8 mouse cellular contexts compared by ENCODE assay signal in the genomic region with DNA sequence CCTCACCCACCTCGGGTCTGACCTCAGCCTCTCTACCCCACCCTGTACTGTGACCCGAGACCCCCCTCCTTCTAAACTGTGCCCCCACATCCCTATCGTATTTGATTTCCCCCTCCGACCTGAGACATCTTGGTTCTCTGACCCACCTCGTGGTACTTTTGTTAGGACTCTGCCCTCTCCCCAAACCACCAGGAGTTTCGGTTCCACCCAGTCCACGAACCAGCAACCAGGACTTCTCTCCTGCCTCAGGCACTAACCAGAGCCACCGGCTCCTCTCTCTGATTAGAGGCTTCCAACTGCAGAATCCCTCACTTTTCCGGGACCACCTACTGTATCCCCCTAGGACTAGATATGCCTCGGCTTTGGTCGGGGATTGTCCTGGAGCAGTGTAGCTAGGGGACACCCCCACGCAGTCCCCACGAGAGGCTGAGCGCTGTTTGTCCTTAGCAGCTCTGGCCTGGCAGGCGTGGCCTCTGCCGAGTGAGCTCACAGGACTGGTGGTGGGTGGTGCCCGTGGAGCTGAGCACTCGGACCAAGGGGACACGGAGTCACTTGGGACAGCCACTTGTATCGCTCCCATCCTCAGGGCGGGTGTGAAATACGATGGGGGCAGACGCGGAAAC. TPM values are rescaled to one million over a fixed set of nuclear protein-coding genes. Genes with fewer than 3 reads are reported as not detected.
DNase-seq lines count a peak whose midpoint lies in the region; ATAC-seq lines count a peak whose summit lies in the region.

No protein-coding gene starts in this region.

- ATAC-seq in forebrain, embryonic 14.5 days, result no peak
- peak; percentile 29 for ATAC-seq in kidney, embryonic 16.5 days (ENCODE audit: low FRiP score, low TSS enrichment)
- no peak; the same call in 1 of the 2 replicates for ATAC-seq in midbrain, embryonic 14.5 days (ENCODE audit: low FRiP score, low TSS enrichment)

- H3K4me1 ChIP-seq in forebrain, embryonic 14.5 days (ENCODE audit: control insufficient read depth, insufficient read depth, low read length), result peaks cover 2% of the 10 kb centered on the region
- H3K4me1 ChIP-seq in kidney, embryonic 16.5 days (ENCODE audit: insufficient read depth, low read length), result peaks cover 29% of the 10 kb centered on the region
- H3K4me1 ChIP-seq in midbrain, embryonic 14.5 days (ENCODE audit: control insufficient read depth, insufficient read depth, low read length), result peaks cover 21% of the 10 kb centered on the region; the same call in 1 of the 2 replicates

- intact Hi-C loops in gastrocnemius, postnatal 14 days (cut with DNase I; ENCODE audit: low total_unique reads), result no loop called here

- H3K4me3 ChIP-seq in forebrain, embryonic 14.5 days (ENCODE audit: low read depth, low read length), result peak overlapping the region; percentile 16; the same call in 1 of the 2 replicates
- H3K4me3 ChIP-seq in kidney, embryonic 16.5 days (ENCODE audit: low read length), result peak overlapping the region; percentile 41
- peak overlapping the region; percentile 22 for H3K4me3 ChIP-seq in midbrain, embryonic 14.5 days (replicated peaks; ENCODE audit: low read depth, low read length)

- peaks cover 74% of the 10 kb centered on the region for H3K27me3 ChIP-seq in forebrain, embryonic 14.5 days (replicated peaks; ENCODE audit: control insufficient read depth, insufficient read depth, low read length)
- H3K27me3 ChIP-seq in kidney, embryonic 16.5 days (ENCODE audit: insufficient read depth, low read length), result peaks cover 76% of the 10 kb centered on the region
- peaks cover 75% of the 10 kb centered on the region for H3K27me3 ChIP-seq in midbrain, embryonic 14.5 days (ENCODE audit: control insufficient read depth, insufficient read depth, low read length)

- H3K36me3 ChIP-seq in forebrain, embryonic 14.5 days (ENCODE audit: control insufficient read depth, insufficient read depth, low read length), result 0 out of 2 replicates have a peak, but pooled peaks cover 4% of the 10 kb centered on the region
- H3K36me3 ChIP-seq in kidney, embryonic 16.5 days (ENCODE audit: insufficient read depth, low read length), result no peaks in the 10 kb centered on the region
- peaks cover 7% of the 10 kb centered on the region; the same call in 1 of the 2 replicates for H3K36me3 ChIP-seq in midbrain, embryonic 14.5 days (ENCODE audit: control insufficient read depth, insufficient read depth, low read length)

- H3K4me2 ChIP-seq in forebrain, embryonic 14.5 days (ENCODE audit: low read length), result peak overlapping the region; percentile 39
- H3K4me2 ChIP-seq in kidney, embryonic 16.5 days (replicated peaks; ENCODE audit: low read depth, low read length), result peak overlapping the region; percentile 49
- peak overlapping the region; percentile 40 for H3K4me2 ChIP-seq in midbrain, embryonic 14.5 days (ENCODE audit: low read length)

- 5% methylated on average over 24 of the region's 24 CpGs for WGBS in forebrain, embryonic 14.5 days
- WGBS in kidney, embryonic 16.5 days, result 3% methylated on average over 24 of the region's 24 CpGs
- 5% methylated on average over 24 of the region's 24 CpGs for WGBS in midbrain, embryonic 14.5 days

- no peaks in the 10 kb centered on the region for H3K9me3 ChIP-seq in forebrain, embryonic 14.5 days (replicated peaks; ENCODE audit: control insufficient read depth, low read length)
- H3K9me3 ChIP-seq in kidney, embryonic 16.5 days (ENCODE audit: low read length), result no peaks in the 10 kb centered on the region
- H3K9me3 ChIP-seq in midbrain, embryonic 14.5 days (ENCODE audit: control insufficient read depth, low read length), result no peaks in the 10 kb centered on the region

- H3K27ac ChIP-seq in forebrain, embryonic 14.5 days (ENCODE audit: low read depth, low read length), result no peak overlapping the region
- no peak overlapping the region for H3K27ac ChIP-seq in kidney, embryonic 16.5 days (ENCODE audit: low read length)
- H3K27ac ChIP-seq in midbrain, embryonic 14.5 days (replicated peaks; ENCODE audit: low read depth, low read length), result no peak overlapping the region

- peak overlapping the region; percentile 21; the same call in 1 of the 2 replicates for H3K9ac ChIP-seq in forebrain, embryonic 14.5 days (ENCODE audit: low read length)
- H3K9ac ChIP-seq in kidney, embryonic 16.5 days (replicated peaks; ENCODE audit: low read length), result peak overlapping the region; percentile 22; the same call in 1 of the 2 replicates
- 0 out of 2 replicates have a peak overlapping the region, but pooled peaks have one; percentile 3 for H3K9ac ChIP-seq in midbrain, embryonic 14.5 days (replicated peaks; ENCODE audit: low read length)

- peak; percentile 45 for DNase-seq in gastrocnemius, postnatal 14 days
- DNase-seq in gastrocnemius, postnatal 10 days, result no peak
- no peak for DNase-seq in forebrain, embryonic 14.5 days (ENCODE audit: low spot score)
- no peak for DNase-seq in midbrain, embryonic 14.5 days
- DNase-seq in left cerebral cortex, adult 9 months (ENCODE audit: low spot score in 2 of 2), result no peak
- no peak for DNase-seq in right cerebral cortex, postnatal 10 days (ENCODE audit: low spot score in 2 of 2)
- DNase-seq in gastrocnemius, adult 8-10 months (ENCODE audit: low spot score in 2 of 2), result no peak

RNA-seq across cellular contexts. Expression of a gene that starts 0.9 kb away (rescaled TPM):
- total RNA-seq in gastrocnemius, postnatal 14 days (2021), result 10 to 100 TPM; 26.6 to 27.8 TPM
- 10 to 100 TPM; 25.3 to 28.4 TPM for total RNA-seq in gastrocnemius, postnatal 10 days (2021)
- 2.0 and 2.6 TPM in 2 replicates for polyA plus RNA-seq in forebrain, embryonic 14.5 days (2014; fragmentation: Nextera tagmentation; extraction: Ambion mirVana)
- polyA plus RNA-seq in kidney, embryonic 16.5 days (2015; fragmentation: Nextera tagmentation; extraction: Ambion mirVana), result 0.94 and 0.99 TPM in 2 replicates
- polyA plus RNA-seq in midbrain, embryonic 14.5 days (2014; fragmentation: Nextera tagmentation; extraction: Ambion mirVana), result 3.1 and 4.6 TPM in 2 replicates
- total RNA-seq in gastrocnemius, adult 8-10 months (2022), result 1 to 10 TPM; 1.2 to 6.0 (median 2.1) TPM

RNA-seq across cellular contexts. Expression of a gene that starts 13.6 kb away (rescaled TPM):
- under 1 TPM in 1 of 2 experiments, not detected in 1; 0.31 TPM for total RNA-seq in gastrocnemius, postnatal 14 days (2021)
- under 1 TPM in 1 of 2 experiments, not detected in 1; 0.38 TPM for total RNA-seq in gastrocnemius, postnatal 10 days (2021)
- 2.5 and 3.1 TPM in 2 replicates for polyA plus RNA-seq in forebrain, embryonic 14.5 days (2014; fragmentation: Nextera tagmentation; extraction: Ambion mirVana)
- polyA plus RNA-seq in kidney, embryonic 16.5 days (2015; fragmentation: Nextera tagmentation; extraction: Ambion mirVana), result 3.8 and 3.9 TPM in 2 replicates
- 5.1 TPM in 2 replicates for polyA plus RNA-seq in midbrain, embryonic 14.5 days (2014; fragmentation: Nextera tagmentation; extraction: Ambion mirVana)
- total RNA-seq in gastrocnemius, adult 8-10 months (2022), result not detected

RNA-seq across cellular contexts. Expression of a gene that starts 14.0 kb away (rescaled TPM):
- 100 to 1,000 TPM; 265 to 294 TPM for total RNA-seq in gastrocnemius, postnatal 14 days (2021)
- total RNA-seq in gastrocnemius, postnatal 10 days (2021), result 100 to 1,000 TPM; 236 to 268 TPM
- polyA plus RNA-seq in forebrain, embryonic 14.5 days (2014; fragmentation: Nextera tagmentation; extraction: Ambion mirVana), result 180 and 216 TPM in 2 replicates
- polyA plus RNA-seq in kidney, embryonic 16.5 days (2015; fragmentation: Nextera tagmentation; extraction: Ambion mirVana), result 197 and 199 TPM in 2 replicates
- polyA plus RNA-seq in midbrain, embryonic 14.5 days (2014; fragmentation: Nextera tagmentation; extraction: Ambion mirVana), result 170 and 211 TPM in 2 replicates
- 100 to 1,000 TPM; 248 to 328 (median 285) TPM for total RNA-seq in gastrocnemius, adult 8-10 months (2022)

RNA-seq across cellular contexts. Expression of a gene that starts 14.2 kb away (rescaled TPM):
- 10 to 100 TPM in 1 of 2 experiments, 1 to 10 TPM in 1; 7.8 to 10.2 TPM for total RNA-seq in gastrocnemius, postnatal 14 days (2021)
- 1 to 10 TPM; 9.0 to 9.5 TPM for total RNA-seq in gastrocnemius, postnatal 10 days (2021)
- polyA plus RNA-seq in forebrain, embryonic 14.5 days (2014; fragmentation: Nextera tagmentation; extraction: Ambion mirVana), result 9.9 and 10.0 TPM in 2 replicates
- 3.1 and 5.0 TPM in 2 replicates for polyA plus RNA-seq in kidney, embryonic 16.5 days (2015; fragmentation: Nextera tagmentation; extraction: Ambion mirVana)
- polyA plus RNA-seq in midbrain, embryonic 14.5 days (2014; fragmentation: Nextera tagmentation; extraction: Ambion mirVana), result 8.4 and 11.9 TPM in 2 replicates
- total RNA-seq in gastrocnemius, adult 8-10 months (2022), result 10 to 100 TPM in 3 of 4 experiments, 1 to 10 TPM in 1; 8.2 to 10.8 (median 10.5) TPM

RNA-seq across cellular contexts. Expression of a gene that starts 56.1 kb away (rescaled TPM):
- total RNA-seq in gastrocnemius, postnatal 14 days (2021), result under 1 TPM in 1 of 2 experiments, not detected in 1; 0.37 TPM
- 1 to 10 TPM in 1 of 2 experiments, under 1 TPM in 1; 0.47 to 1.1 TPM for total RNA-seq in gastrocnemius, postnatal 10 days (2021)
- polyA plus RNA-seq in forebrain, embryonic 14.5 days (2014; fragmentation: Nextera tagmentation; extraction: Ambion mirVana), result 46.8 and 47.7 TPM in 2 replicates
- polyA plus RNA-seq in kidney, embryonic 16.5 days (2015; fragmentation: Nextera tagmentation; extraction: Ambion mirVana), result 8.8 and 9.3 TPM in 2 replicates
- polyA plus RNA-seq in midbrain, embryonic 14.5 days (2014; fragmentation: Nextera tagmentation; extraction: Ambion mirVana), result 62.3 and 78.2 TPM in 2 replicates
- not detected for total RNA-seq in gastrocnemius, adult 8-10 months (2022)
